Mouse (Mus musculus) megakaryocyte progenitor cell, adult 5-6 weeks (primary cell): ENCODE measurements at regions not wholly inside any gene's neighbourhood (a gene's known extent, or its start where the extent isn't known, plus 50 kb on each side); places are given as distances from the start of the nearest gene placed in this dataset.
A peak's percentile ranks its signal among the peaks of the same experiment; 100 is the strongest.
"Not testable (repeated sequence)": the region's sequence is repeated elsewhere in the genome, so short reads cannot be mapped to it uniquely, and the experiment has no call there.

ENCODE experiments used
- ATAC-seq: replicated peaks from 2 replicates; pipeline ENCODE4 v1.8.0; 2016; ENCODE audit warnings: mild to moderate bottlenecking, moderate TSS enrichment, inconsistent platforms; ENCODE audit not compliant: poor library complexity

- not testable (repeated sequence) for ATAC-seq
Observed at GRCm38 (mm10) chrX:146140619-146141018, 635.6 kb upstream of the Amot start.

- ATAC-seq = peak; percentile 52
Observed at GRCm38 (mm10) chrX:146110698-146111097, 605.7 kb upstream of the Amot start.

- no peak for ATAC-seq
Observed at GRCm38 (mm10) chrX:146109907-146110306, 604.9 kb upstream of the Amot start.
